Mouse (Mus musculus) forebrain, embryonic 16.5 days (tissue): Measurements from ENCODE around the gene Gp9. TPM values are rescaled to one million over a fixed set of nuclear protein-coding genes. Genes with fewer than 3 reads are reported as not detected.

ENCODE experiments used
- ATAC-seq: fragments of 200-750 bp; cut with Nextera tagmentation; 2 replicates; pipeline ENCODE4 v1.8.0; 2017; ENCODE audit warnings: mild to moderate bottlenecking, moderate library complexity
- H3K27ac ChIP-seq: fragments of 300-500 bp; sonication (generic); 2 replicates; pipeline ENCODE4 v1.5.1; 2014; ENCODE audit warnings: low read length, control low read depth
- H3K27me3 ChIP-seq: fragments of 300-500 bp; sonication (generic); replicated peaks from 2 replicates; pipeline ENCODE4 v1.6.1; 2014; ENCODE audit warnings: low read length; ENCODE audit not compliant: control insufficient read depth, insufficient read depth
- H3K36me3 ChIP-seq: fragments of 300-500 bp; sonication (generic); 2 replicates; pipeline ENCODE4 v1.6.1; 2014; ENCODE audit not compliant: control insufficient read depth, insufficient read depth
- H3K4me1 ChIP-seq: fragments of 300-500 bp; sonication (generic); replicated peaks from 2 replicates; pipeline ENCODE4 v1.6.1; 2014; ENCODE audit warnings: low read length; ENCODE audit not compliant: control insufficient read depth, insufficient read depth
- H3K4me2 ChIP-seq: fragments of 300-500 bp; sonication (generic); 2 replicates; pipeline ENCODE4 v1.6.1; 2014; ENCODE audit warnings: mild to moderate bottlenecking, low read length, control low read depth
- H3K4me3 ChIP-seq: fragments of 300-500 bp; sonication (generic); replicated peaks from 2 replicates; pipeline ENCODE4 v1.5.1; 2014; ENCODE audit warnings: mild to moderate bottlenecking, low read length, control low read depth
- H3K9ac ChIP-seq: fragments of 300-500 bp; sonication (generic); replicated peaks from 2 replicates; pipeline ENCODE4 v1.6.1; 2014; ENCODE audit warnings: low read depth, low read length, control low read depth
- H3K9me3 ChIP-seq: fragments of 300-500 bp; sonication (generic); 2 replicates; pipeline ENCODE4 v1.6.1; 2016; ENCODE audit warnings: low read length; ENCODE audit not compliant: control insufficient read depth
- WGBS: fragments of 180-500 bp; shearing (Covaris S2); extraction: QIAGEN DNeasy Blood & Tissue Kit; methylation state at CpG from one replicate; pipeline ENCODE4 v1.1.7; 2014; 5-methylcytosine and 5-hydroxymethylcytosine counted together
- polyA plus RNA-seq: library from polyadenylated mRNA; unstranded; fragments of >200 nt; fragmentation: Nextera tagmentation; extraction: Ambion mirVana; gene quantifications from 2 replicates; pipeline ENCODE4 v1.2.1, GENCODE M21; 2015

Gene Gp9
- polyA plus RNA-seq, result 0.24 and 0.39 TPM in 2 replicates

DNA sequence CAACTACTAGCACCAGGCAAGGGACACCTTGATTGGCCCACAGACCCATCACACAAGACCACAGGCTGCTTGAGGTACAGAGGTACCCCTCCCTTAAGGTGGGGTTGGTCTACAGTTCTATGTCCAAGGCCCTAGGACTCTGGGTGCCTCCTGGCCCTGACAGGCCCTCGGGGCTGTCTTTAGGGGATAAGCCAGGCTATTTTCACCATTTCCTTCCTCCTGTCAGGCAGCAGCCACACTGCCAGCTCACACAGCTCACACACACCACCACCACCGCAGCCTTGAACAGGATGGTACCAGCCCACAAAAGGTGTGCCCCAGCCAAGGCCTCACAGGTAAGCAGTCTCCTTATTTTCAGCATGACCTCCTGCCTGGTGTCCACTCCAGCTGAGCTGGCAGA is at the start of gene Gp9:
Gene Gp9 (plus strand): TSS at position 231 of the 400 bp plus-strand sequence.
- no peak within 1 kb of the TSS for H3K4me2 ChIP-seq
- no peaks in the 10 kb centered on the region for H3K4me1 ChIP-seq
- no peak within 1 kb of the TSS for H3K9ac ChIP-seq
- H3K27me3 ChIP-seq, result no peaks in the 10 kb centered on the region
- no peak within 1 kb of the TSS for H3K27ac ChIP-seq
- H3K36me3 ChIP-seq, result no peaks in the 10 kb centered on the region
- 72% methylated on average over 2 of the region's 2 CpGs for WGBS
- no peak within 1 kb of the TSS for H3K4me3 ChIP-seq
- no peak for ATAC-seq
- H3K9me3 ChIP-seq, result no peaks in the 10 kb centered on the region

DNA sequence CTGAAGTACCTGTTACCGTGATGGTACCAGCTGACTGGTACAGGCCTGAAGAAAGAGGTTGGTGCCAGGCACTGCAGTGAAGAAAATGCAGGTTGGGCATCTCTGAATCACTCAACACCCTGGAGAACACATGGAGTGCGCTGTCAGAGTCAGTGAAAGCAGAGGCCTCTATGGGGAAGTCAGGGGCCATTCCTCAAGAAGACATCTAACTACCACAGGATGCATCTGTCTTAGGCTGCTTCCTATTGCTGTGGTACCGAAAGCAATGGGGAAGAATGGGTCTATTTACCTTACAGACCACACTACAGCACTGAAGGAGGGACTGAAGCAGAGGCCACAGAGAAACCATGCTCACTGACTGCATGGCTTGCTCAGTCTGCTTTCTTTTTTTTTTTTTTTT is 49.8 kb upstream of the Gp9 start:
- Histone ChIP-seq H3K4me1 (peaks cover 26% of the 10 kb centered on the region), H3K27me3 (peaks cover 40% of the 10 kb centered on the region), H3K9me3 (no peaks in the 10 kb centered on the region), H3K9ac (no peak overlapping the region), H3K4me2 (no peak overlapping the region), H3K4me3 (no peak overlapping the region), H3K27ac (no peak overlapping the region), H3K36me3 (no peaks in the 10 kb centered on the region)
- no peak for ATAC-seq
- WGBS, result 79% methylated on average over 3 of the region's 3 CpGs

DNA sequence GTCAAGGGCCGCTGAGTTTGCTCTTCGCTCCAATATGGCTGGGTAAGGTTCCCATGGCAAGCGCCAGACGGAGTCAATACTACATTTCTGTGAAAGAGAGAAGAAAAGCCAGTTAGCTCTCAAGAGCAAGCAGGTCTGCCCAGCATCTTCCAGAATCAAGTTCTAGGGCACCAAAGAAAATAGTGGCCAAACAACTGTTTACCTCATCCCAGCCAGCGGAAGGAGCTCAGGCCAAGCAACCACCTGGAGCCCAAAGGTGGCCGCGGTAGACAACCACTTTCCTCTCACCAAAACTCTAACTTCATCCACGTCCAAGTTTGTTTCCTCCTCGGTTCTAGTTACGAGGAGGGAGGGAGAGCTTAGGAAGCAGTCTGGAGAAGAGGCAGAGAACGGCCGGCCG is 47.7 kb upstream of the Gp9 start:
- Histone ChIP-seq H3K27me3 (peaks cover 52% of the 10 kb centered on the region), H3K4me2 (peak overlapping the region; percentile 90), H3K27ac (no peak overlapping the region), H3K9me3 (no peaks in the 10 kb centered on the region), H3K9ac (peak overlapping the region; percentile 57; the same call in 1 of the 2 replicates), H3K4me3 (peak overlapping the region; percentile 63), H3K36me3 (no peaks in the 10 kb centered on the region), H3K4me1 (peaks cover 26% of the 10 kb centered on the region)
- 15% methylated on average over 13 of the region's 13 CpGs for WGBS
- ATAC-seq, result no peak

DNA sequence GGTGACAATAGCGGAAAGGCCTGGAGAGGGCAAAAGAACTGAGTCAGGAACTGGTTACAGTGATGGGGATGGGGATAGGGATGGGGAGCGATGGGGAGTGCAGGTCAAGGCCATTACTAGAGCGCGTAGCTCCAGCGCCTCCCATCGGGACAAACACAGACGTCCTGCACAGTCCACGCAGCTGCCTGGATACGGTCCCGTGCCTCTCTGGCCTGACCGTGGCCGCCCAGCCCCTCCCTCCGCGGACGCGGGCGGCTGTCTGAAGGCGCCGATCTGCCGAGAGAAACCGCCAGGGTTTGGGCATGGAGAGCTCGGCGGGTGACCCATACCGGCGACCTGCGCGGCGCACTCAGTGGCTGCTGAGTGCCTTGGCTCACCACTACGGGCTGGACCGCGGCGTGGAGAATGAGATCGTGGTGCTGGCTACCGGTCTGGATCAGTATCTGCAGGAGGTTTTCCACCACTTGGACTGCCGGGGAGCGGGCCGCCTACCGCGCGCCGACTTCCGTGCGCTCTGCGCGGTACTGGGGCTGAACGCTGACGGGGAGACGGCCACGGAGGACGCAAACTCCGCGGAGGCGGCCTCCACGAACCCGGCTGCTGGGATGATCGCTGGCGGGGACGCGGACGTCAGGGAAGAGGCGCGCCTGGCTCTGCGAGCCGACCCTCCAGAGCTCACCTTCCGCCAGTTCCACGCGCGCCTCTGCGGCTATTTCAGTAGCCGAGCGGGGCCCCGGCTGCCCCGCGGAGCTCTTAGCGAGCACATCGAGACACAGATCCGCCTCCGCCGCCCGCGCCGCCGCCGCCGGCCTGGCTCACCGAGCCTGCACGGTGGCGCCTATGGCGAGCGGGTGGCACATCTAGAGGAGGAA is 47.0 kb upstream of the Gp9 start, which contains the start of gene Efcc1:
Gene Efcc1 (plus strand): TSS at position 279 of the 872 bp plus-strand sequence.
- Histone ChIP-seq H3K4me3 (peak within 1 kb of the TSS; percentile 63), H3K4me2 (peak within 1 kb of the TSS; percentile 90), H3K36me3 (no peaks in the 10 kb centered on the region), H3K27me3 (peaks cover 52% of the 10 kb centered on the region), H3K9me3 (no peaks in the 10 kb centered on the region), H3K9ac (peak within 1 kb of the TSS; percentile 57), H3K4me1 (peaks cover 26% of the 10 kb centered on the region), H3K27ac (peak within 1 kb of the TSS; percentile 14)
- ATAC-seq, result peak; percentile 63
- WGBS, result under 1% methylated on average over 86 of the region's 90 CpGs

- Histone ChIP-seq H3K4me1 (peaks cover 26% of the 10 kb centered on the region), H3K4me3 (peak overlapping the region; percentile 63), H3K4me2 (peak overlapping the region; percentile 90), H3K9me3 (no peaks in the 10 kb centered on the region), H3K36me3 (no peaks in the 10 kb centered on the region), H3K27me3 (peaks cover 52% of the 10 kb centered on the region), H3K27ac (peak overlapping the region; percentile 14; the same call in 1 of the 2 replicates), H3K9ac (peak overlapping the region; percentile 57)
- ATAC-seq, result no peak; the same call in 1 of the 2 replicates
- WGBS, result 2% methylated on average over 19 of the region's 19 CpGs
Measured at GRCm38 (mm10) chr6:87731463-87732095, 46.3 kb upstream of the Gp9 start.

- peak overlapping the region; percentile 46 for H3K4me3 ChIP-seq
- peaks cover 52% of the 10 kb centered on the region for H3K27me3 ChIP-seq
- H3K36me3 ChIP-seq, result no peaks in the 10 kb centered on the region
- ATAC-seq, result peak; percentile 37; the same call in 1 of the 2 replicates
- H3K4me2 ChIP-seq, result peak overlapping the region; percentile 65
- H3K9ac ChIP-seq, result 0 out of 2 replicates have a peak overlapping the region, but pooled peaks have one; percentile 1
- H3K4me1 ChIP-seq, result peaks cover 26% of the 10 kb centered on the region
- 1% methylated on average over 52 of the region's 53 CpGs for WGBS
- no peaks in the 10 kb centered on the region for H3K9me3 ChIP-seq
- no peak overlapping the region for H3K27ac ChIP-seq
Measured at GRCm38 (mm10) chr6:87732151-87733011, 45.5 kb upstream of the Gp9 start.

GRCm38 (mm10) chr6:87733131-87733930 is 44.5 kb upstream of the Gp9 start:
- Histone ChIP-seq H3K9me3 (no peaks in the 10 kb centered on the region), H3K27ac (no peak overlapping the region), H3K4me2 (peak overlapping the region; percentile 65), H3K4me1 (peaks cover 26% of the 10 kb centered on the region), H3K36me3 (no peaks in the 10 kb centered on the region), H3K4me3 (peak overlapping the region; percentile 46), H3K27me3 (peaks cover 52% of the 10 kb centered on the region), H3K9ac (no peak overlapping the region)
- 29% methylated on average over 14 of the region's 14 CpGs for WGBS
- no peak for ATAC-seq

- no peak overlapping the region for H3K9ac ChIP-seq
- H3K27ac ChIP-seq, result no peak overlapping the region
- H3K4me2 ChIP-seq, result no peak overlapping the region
- H3K36me3 ChIP-seq, result no peaks in the 10 kb centered on the region
- peaks cover 26% of the 10 kb centered on the region for H3K4me1 ChIP-seq
- WGBS, result 76% methylated on average over 5 of the region's 5 CpGs
- H3K9me3 ChIP-seq, result no peaks in the 10 kb centered on the region
- H3K27me3 ChIP-seq, result peaks cover 51% of the 10 kb centered on the region
- H3K4me3 ChIP-seq, result no peak overlapping the region
- ATAC-seq, result no peak
Measured at GRCm38 (mm10) chr6:87734136-87734535, 43.7 kb upstream of the Gp9 start.
